Mouse (Mus musculus) heart, adult 2 months (tissue): ENCODE results near the gene Grm1. TPM values are rescaled to one million over a fixed set of nuclear protein-coding genes. Genes with fewer than 3 reads are reported as not detected.
"Not testable (repeated sequence)": the region's sequence is repeated elsewhere in the genome, so short reads cannot be mapped to it uniquely, and the experiment has no call there.

Source experiments
- DNase-seq, 2 experiments: peaks; one replicate each; pipeline ENCODE4 v3.0.0; 2021
- H3K27ac ChIP-seq: fragments of 200-600 bp; 2 replicates; pipeline ENCODE4 v1.8.1; 2022
- H3K27me3 ChIP-seq: fragments of 200-500 bp; 2 replicates; pipeline ENCODE4 v1.6.1; 2012; ENCODE audit warnings: mild to moderate bottlenecking, low read length, inconsistent platforms, mixed read lengths; ENCODE audit not compliant: control insufficient read depth, insufficient read depth
- H3K36me3 ChIP-seq: fragments of 200-500 bp; 2 replicates; pipeline ENCODE4 v1.6.1; 2012; ENCODE audit warnings: low read length, inconsistent platforms; ENCODE audit not compliant: control insufficient read depth, insufficient read depth
- H3K4me1 ChIP-seq: fragments of 200-500 bp; 2 replicates; pipeline ENCODE4 v1.6.1; 2011; ENCODE audit warnings: low read length; ENCODE audit not compliant: control insufficient read depth, insufficient read depth
- H3K4me3 ChIP-seq: fragments of 200-600 bp; 2 replicates; pipeline ENCODE4 v1.8.1; 2022
- H3K79me2 ChIP-seq: fragments of 200-500 bp; replicated peaks from 2 replicates; pipeline ENCODE4 v1.6.1; 2012; ENCODE audit warnings: mild to moderate bottlenecking, inconsistent platforms, low read length, moderate library complexity, mixed read lengths; ENCODE audit not compliant: control insufficient read depth, insufficient read depth
- H3K9ac ChIP-seq: fragments of 200-500 bp; 2 replicates; pipeline ENCODE4 v1.6.1; 2012; ENCODE audit warnings: low read depth, mild to moderate bottlenecking, control low read depth, inconsistent platforms, low read length, mixed read lengths
- CTCF ChIP-seq: fragments of 200-600 bp; IDR thresholded peaks from 2 replicates; pipeline ENCODE4 v1.8.1; 2022; ENCODE audit warnings: antibody characterized with exemption, mild to moderate bottlenecking, moderate library complexity
- EP300 ChIP-seq: fragments of 200-500 bp; IDR thresholded peaks from 2 replicates; pipeline ENCODE4 v1.6.1; 2011; ENCODE audit warnings: low read depth, low read length, control low read depth; ENCODE audit not compliant: insufficient read depth
- POLR2A ChIP-seq: fragments of 200-500 bp; IDR thresholded peaks from 2 replicates; pipeline ENCODE4 v1.6.1; 2011; ENCODE audit warnings: mild to moderate bottlenecking, low read depth, low read length, control low read depth; ENCODE audit not compliant: insufficient read depth
- WGBS: fragments of 180-500 bp; shearing (Covaris S2); methylation state at CpG from one replicate; pipeline ENCODE4 v1.1.7; 2018; 5-methylcytosine and 5-hydroxymethylcytosine counted together
- intact Hi-C: fragments of 180-260 bp; cut with DNase I; formaldehyde crosslinking; loops from one replicate; pipeline ENCODE4 v1.15.1; 2025
- polyA plus RNA-seq: library from polyadenylated mRNA; depleted of rRNA; stranded (reverse); fragments of >200 nt; gene quantifications from 2 replicates; pipeline ENCODE4 v1.2.3, GENCODE M21; 2012
- total RNA-seq, 2 experiments: library from RNA; stranded (reverse); gene quantifications; 2 replicates each; pipeline ENCODE4 v1.2.3; 2021

Gene Grm1
- total and polyA plus RNA-seq, 3 experiments, result 7.8 to 14.6 (median 10.9) TPM

GRCm38 (mm10) chr10:11080013-11080724, 2.0 kb downstream of the Grm1 start:
- H3K27me3 ChIP-seq, result peaks cover 4% of the 10 kb centered on the region; the same call in 1 of the 2 replicates
- no peak overlapping the region for H3K4me3 ChIP-seq
- H3K79me2 ChIP-seq, result no peaks in the 10 kb centered on the region
- intact Hi-C loops, result no loop called here
- no peak for DNase-seq
- H3K36me3 ChIP-seq, result no peaks in the 10 kb centered on the region
- no peak for TF ChIP-seq POLR2A
- no peak for TF ChIP-seq CTCF
- H3K9ac ChIP-seq, result no peak overlapping the region
- no peaks in the 10 kb centered on the region for H3K4me1 ChIP-seq
- WGBS, result 19% methylated on average over 33 of the region's 33 CpGs
- no peak overlapping the region for H3K27ac ChIP-seq

- Histone ChIP-seq H3K4me3 (no peak overlapping the region), H3K79me2 (no peaks in the 10 kb centered on the region), H3K27me3 (peaks cover 4% of the 10 kb centered on the region; the same call in 1 of the 2 replicates), H3K36me3 (no peaks in the 10 kb centered on the region), H3K9ac (no peak overlapping the region), H3K4me1 (no peaks in the 10 kb centered on the region), H3K27ac (no peak overlapping the region)
- TF ChIP-seq POLR2A, result no peak
- no peak for TF ChIP-seq CTCF
- no peak for TF ChIP-seq EP300
- intact Hi-C loops, result no loop called here
- no peak for DNase-seq
- WGBS, result 79% methylated on average over 8 of the region's 8 CpGs
Measured at GRCm38 (mm10) chr10:11079506-11079905, 2.6 kb downstream of the Grm1 start.

- Histone ChIP-seq H3K9ac (no peak overlapping the region), H3K79me2 (no peaks in the 10 kb centered on the region), H3K4me1 (no peaks in the 10 kb centered on the region), H3K36me3 (no peaks in the 10 kb centered on the region), H3K27ac (no peak overlapping the region), H3K4me3 (no peak overlapping the region), H3K27me3 (no peaks in the 10 kb centered on the region)
- TF ChIP-seq EP300 (no peak), CTCF (no peak), POLR2A (no peak)
- DNase-seq, result no peak
- intact Hi-C loops, result no loop called here
- WGBS, result 59% methylated on average over 2 of the region's 2 CpGs
Measured at GRCm38 (mm10) chr10:11065136-11065535, 17.0 kb downstream of the Grm1 start.

- no peaks in the 10 kb centered on the region for H3K79me2 ChIP-seq
- TF ChIP-seq EP300 (no peak), CTCF (no peak), POLR2A (no peak)
- H3K4me1 ChIP-seq, result no peaks in the 10 kb centered on the region
- H3K27ac ChIP-seq, result no peak overlapping the region
- H3K36me3 ChIP-seq, result no peaks in the 10 kb centered on the region
- H3K27me3 ChIP-seq, result no peaks in the 10 kb centered on the region
- no peak overlapping the region for H3K4me3 ChIP-seq
- no peak overlapping the region for H3K9ac ChIP-seq
- no peak for DNase-seq
- intact Hi-C loops, result no loop called here
- 60% methylated on average over 10 of the region's 10 CpGs for WGBS
Measured at GRCm38 (mm10) chr10:11061318-11062071, 20.7 kb downstream of the Grm1 start.

- H3K27ac ChIP-seq, result no peak overlapping the region
- no peaks in the 10 kb centered on the region for H3K36me3 ChIP-seq
- no peak overlapping the region for H3K4me3 ChIP-seq
- intact Hi-C loops, result no loop called here
- no peaks in the 10 kb centered on the region for H3K4me1 ChIP-seq
- no peaks in the 10 kb centered on the region for H3K79me2 ChIP-seq
- no peak for DNase-seq
- no peak overlapping the region for H3K9ac ChIP-seq
- no peaks in the 10 kb centered on the region for H3K27me3 ChIP-seq
- no peak for TF ChIP-seq POLR2A
- no peak for TF ChIP-seq EP300
- WGBS, result 66% methylated on average over 7 of the region's 7 CpGs
Measured at GRCm38 (mm10) chr10:11049361-11049760, 32.8 kb downstream of the Grm1 start.

GRCm38 (mm10) chr10:11045421-11045820, 36.7 kb downstream of the Grm1 start:
- peak; percentile 47 to 58 for DNase-seq
- H3K4me3 ChIP-seq, H3K36me3 ChIP-seq, H3K4me1 ChIP-seq, H3K27me3 ChIP-seq, H3K79me2 ChIP-seq, intact Hi-C loops: not testable (repeated sequence)
- Histone ChIP-seq H3K9ac (peak overlapping the region; percentile 60), H3K27ac (peak overlapping the region; percentile 64)
- TF ChIP-seq POLR2A, result peak; percentile 48; the same call in 1 of the 2 replicates
- TF ChIP-seq EP300, result 0 out of 2 replicates have a peak, but pooled peaks have one; percentile 20
- 39% methylated on average over 13 of the region's 13 CpGs for WGBS
